Mouse (Mus musculus): ENCODE results near the gene Phykpl. TPM values are rescaled to one million over a fixed set of nuclear protein-coding genes. Genes with fewer than 3 reads are reported as not detected.

Gene Phykpl
- 14.5 and 15.1 TPM in 2 replicates for polyA plus RNA-seq (2012; rRNA removed; ENCODE audit: low replicate concordance)

DNA sequence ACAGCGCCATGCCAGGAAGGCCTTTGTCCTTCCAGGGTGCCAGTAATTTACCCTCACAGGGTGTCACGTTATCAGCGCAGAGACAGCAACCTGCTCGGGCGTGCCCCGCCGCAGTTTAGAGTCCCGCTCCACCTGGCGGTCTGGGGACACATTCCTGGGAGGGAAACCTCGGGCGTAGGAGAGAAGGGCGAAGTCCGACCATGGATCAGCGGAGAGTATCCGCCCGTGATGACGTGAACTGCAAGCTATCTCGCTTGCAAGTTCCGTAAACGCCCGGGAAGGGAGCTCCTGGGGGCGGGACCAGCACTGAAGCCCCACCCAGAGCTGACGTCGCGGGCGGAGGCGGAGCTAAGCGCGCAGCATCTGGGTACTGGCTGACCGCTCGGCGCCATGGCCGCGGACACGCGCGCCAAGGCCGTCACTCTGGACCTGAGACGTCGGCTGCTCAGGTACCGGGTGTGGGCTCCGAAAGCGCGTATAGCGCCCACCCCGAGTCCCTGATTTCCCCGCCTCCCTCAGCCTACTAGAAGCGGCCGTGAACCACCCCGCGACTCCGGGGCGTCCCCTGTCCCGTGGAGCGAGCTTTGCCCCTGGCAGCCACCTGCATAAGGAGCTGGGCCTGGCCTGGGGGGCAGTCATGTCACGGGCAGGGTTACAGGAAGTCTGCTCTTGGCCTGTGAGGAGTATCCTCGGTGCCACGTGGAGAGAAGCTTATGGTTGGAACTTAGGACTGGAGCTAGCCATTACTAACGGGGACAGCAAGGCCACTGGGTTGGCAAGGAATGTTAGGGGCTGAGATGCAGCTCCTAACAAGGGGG is at the start of gene Phykpl:
Gene Phykpl, plus strand, starts transcription at position 327 of the 818 bp plus-strand sequence.

DNA sequence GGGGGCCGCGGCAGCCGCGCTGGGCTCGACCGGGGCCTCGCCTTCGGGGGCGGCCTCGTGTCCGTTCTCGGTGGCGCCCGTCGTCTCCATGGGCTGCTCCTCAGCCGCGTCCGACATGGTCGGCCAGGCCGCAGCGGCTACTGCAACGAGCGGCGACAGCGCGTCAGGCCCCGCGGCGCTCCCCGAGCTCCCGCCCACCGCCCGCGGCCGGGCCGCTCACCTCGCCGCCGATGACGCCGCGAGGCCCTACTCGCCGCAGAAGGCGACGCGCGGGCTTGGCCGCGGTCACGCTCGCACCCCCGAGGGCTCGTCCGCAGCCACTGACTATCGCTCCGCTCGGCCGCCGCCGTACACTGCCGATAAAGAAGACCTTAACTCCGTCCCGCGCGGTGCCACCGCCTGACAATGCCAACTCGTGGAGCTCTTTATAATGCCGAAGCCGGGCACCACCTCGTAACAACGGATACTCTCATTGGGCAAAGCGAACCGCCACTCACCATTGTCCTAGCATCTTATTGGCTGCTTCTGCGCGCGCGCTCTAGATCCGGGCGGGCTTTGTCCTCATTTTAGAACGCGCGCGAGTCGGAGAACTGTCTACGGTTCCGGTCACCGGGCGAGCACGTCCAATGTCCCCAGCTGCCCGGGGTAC is 22.0 kb downstream of the Phykpl start, which contains the start of gene Hnrnpab:
Gene Hnrnpab, minus strand, starts transcription at position 401 of the 649 bp plus-strand sequence.

DNA sequence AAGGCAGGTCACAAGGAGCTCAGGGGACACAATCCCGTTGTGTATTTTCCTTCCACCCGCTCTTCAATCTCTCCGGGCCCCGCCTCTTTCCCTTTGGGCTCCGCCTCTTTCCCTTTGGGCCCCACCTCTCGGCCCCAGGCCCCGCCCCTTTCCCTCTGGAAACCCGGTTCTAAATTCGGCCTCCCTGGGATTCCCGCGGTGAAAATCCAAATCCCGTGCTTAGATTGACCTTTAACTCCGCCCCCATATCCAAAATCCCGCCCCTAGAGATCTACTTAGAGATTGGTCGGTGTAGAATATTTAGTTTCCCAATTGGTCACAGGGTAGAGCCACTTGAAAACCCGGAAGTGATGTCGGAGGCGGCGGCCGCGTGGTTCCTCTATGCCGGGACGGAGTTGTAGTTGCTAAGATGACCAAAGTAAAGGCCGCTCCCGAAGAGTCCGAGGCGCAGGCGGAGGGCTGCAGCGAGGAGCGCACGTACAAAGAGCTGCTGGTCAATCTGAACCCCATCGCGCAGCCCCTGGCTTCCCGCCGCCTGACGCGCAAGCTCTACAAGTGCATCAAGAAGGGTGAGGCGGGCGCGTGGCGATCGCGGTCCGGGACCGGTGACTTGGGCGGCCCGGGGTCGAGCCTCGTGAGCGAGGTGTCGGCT is 35.0 kb downstream of the Phykpl start, which contains the start of gene Nhp2:
Gene Nhp2, plus strand, starts transcription at position 327 of the 652 bp plus-strand sequence.

DNA sequence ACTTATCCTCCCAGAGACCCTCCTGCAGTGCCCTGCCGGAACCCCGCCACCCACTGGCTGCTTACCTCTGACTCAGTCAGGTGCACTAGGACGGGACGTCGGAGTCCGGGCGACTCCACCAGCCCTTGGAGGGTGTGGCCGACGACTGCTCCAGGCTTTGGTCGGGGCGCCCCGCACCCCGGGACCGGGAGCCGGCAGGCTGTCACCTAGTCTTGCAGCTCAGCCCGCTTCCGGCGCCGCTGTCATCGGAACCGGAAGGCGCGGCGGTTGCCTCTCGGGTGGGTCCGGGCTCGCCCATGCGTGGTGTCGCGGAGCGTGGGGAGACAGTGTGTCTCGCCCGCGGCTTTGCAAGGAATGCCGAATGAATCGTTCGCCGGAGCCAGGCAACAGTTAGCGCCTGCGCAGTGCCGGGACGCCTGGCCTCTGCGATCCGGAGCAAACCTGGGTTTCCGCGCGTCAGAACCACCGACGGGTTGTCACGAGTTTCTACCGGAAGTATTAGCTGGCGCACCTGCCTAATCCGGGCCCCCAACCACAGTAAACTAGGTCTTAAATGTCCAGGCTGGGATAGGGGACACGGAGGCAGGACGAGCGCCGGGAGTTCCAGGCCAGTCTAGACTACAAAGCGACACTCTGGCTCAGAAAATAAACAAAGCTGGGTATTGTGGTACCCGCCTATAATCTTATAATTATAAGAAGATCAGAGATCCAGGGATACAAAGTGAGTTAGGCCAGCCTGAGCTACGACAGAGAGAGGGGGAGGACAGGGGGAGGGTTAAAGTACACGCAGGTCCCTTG is 51.2 kb downstream of the Phykpl start, which contains the start of gene Rmnd5b:
Gene Rmnd5b, minus strand, starts transcription at position 372 of the 798 bp plus-strand sequence.

DNA sequence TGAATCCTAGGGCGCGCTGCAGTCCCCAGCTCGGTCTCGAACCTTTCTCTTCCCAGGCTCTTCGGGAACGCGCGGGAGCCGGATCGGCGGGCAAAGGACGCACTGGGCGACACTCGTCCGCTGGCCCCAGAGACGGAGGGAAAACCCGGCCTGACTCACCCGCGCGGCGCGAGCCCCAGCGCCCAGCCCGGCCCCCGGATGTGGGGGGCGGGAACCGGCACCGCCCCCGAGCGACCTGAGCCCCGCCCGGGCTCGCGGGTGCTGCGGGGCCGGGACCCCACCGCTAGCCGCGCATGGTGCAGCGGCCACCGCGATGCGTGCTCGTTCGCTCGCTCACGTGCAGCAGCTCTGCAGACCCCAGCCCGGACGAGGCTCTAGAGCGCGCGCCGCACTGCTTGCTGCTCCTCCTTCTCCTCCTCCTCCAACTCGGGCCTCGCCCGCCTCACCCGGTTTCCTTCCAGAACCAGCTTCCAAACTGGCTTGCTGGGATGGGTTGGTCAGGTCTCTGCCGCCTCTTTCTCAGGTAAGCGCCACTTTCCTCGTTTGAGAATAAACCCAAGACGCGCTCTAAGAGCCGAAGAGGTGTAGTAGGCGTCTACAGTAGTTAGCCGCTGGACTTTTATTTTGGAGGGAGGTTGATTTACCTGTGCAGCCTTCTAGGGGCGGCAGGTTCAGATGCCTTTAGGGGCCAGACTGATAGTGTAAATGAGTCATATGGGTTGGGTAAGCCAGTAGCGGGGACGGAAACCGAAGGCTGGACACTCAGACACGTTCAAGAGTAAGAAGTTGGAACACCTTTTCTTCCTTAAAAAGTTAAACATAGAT is 66.3 kb downstream of the Phykpl start, which contains the start of the genes N4bp3 and D930048N14Rik:
Gene N4bp3, minus strand, starts transcription at position 152 of the 825 bp plus-strand sequence.
Gene D930048N14Rik, plus strand, starts transcription at position 264 of the 825 bp plus-strand sequence.

Other genes starting within 250 kb of the Phykpl start
- gene Hnrnpab, start 22.1 kb downstream of the Phykpl start, polyA plus RNA-seq (2012; rRNA removed; ENCODE audit: low replicate concordance): 168 and 431 TPM in 2 replicates
- gene Nhp2, start 35.0 kb downstream of the Phykpl start, polyA plus RNA-seq (2012; rRNA removed; ENCODE audit: low replicate concordance): 52.1 and 58.5 TPM in 2 replicates
- 39.5 and 58.5 TPM in 2 replicates for gene Rmnd5b, start 51.1 kb downstream of the Phykpl start, polyA plus RNA-seq (2012; rRNA removed; ENCODE audit: low replicate concordance)
- gene N4bp3, start 66.1 kb downstream of the Phykpl start, polyA plus RNA-seq (2012; rRNA removed; ENCODE audit: low replicate concordance): 5.3 and 6.5 TPM in 2 replicates
- gene D930048N14Rik, start 66.2 kb downstream of the Phykpl start, polyA plus RNA-seq (2012; rRNA removed; ENCODE audit: low replicate concordance): 3.4 and 5.4 TPM in 2 replicates
- 1.7 and 3.0 TPM in 2 replicates for gene 0610009B22Rik, start 104.1 kb downstream of the Phykpl start, polyA plus RNA-seq (2012; rRNA removed; ENCODE audit: low replicate concordance)
- 26.1 and 34.4 TPM in 2 replicates for gene Sec24a, start 178.9 kb downstream of the Phykpl start, polyA plus RNA-seq (2012; rRNA removed; ENCODE audit: low replicate concordance)
- 12.2 and 17.2 TPM in 2 replicates for gene Sar1b, start 178.9 kb downstream of the Phykpl start, polyA plus RNA-seq (2012; rRNA removed; ENCODE audit: low replicate concordance)